Mouse (Mus musculus): ENCODE results near the gene Hoxc11. TPM values are rescaled to one million over a fixed set of nuclear protein-coding genes. Genes with fewer than 3 reads are reported as not detected.

Hoxc11 gene
- polyA plus RNA-seq, 1 experiment = not detected

GRCm38 (mm10) chr15:102927032-102927645 is 27.1 kb upstream of the Hoxc11 start:
- Histone ChIP-seq H3K4me3 (ENCODE audit: low read depth, low read length) (no peak overlapping the region), H3K4me1 (ENCODE audit: control insufficient read depth, insufficient read depth, insufficient read length, low read length) (no peaks in the 10 kb centered on the region), H3K27ac (ENCODE audit: insufficient read depth, low read depth, low read length) (no peak overlapping the region), H3K36me3 (ENCODE audit: control insufficient read depth, insufficient read depth, low read length) (no peaks in the 10 kb centered on the region), H3K27me3 (ENCODE audit: control insufficient read depth, insufficient read depth, low read length) (peaks cover 75% of the 10 kb centered on the region)
- 4% methylated on average over 40 of the region's 40 CpGs for whole genome bisulfite sequencing
- TF ChIP-seq CTCF (IDR thresholded peaks at IDR 0.05; ENCODE audit: extremely low read depth, insufficient read length, insufficient replicate concordance, low read depth, low read length) (no peak), POLR2A (IDR thresholded peaks at IDR 0.05; ENCODE audit: low read depth, low read length) (no peak)

DNA sequence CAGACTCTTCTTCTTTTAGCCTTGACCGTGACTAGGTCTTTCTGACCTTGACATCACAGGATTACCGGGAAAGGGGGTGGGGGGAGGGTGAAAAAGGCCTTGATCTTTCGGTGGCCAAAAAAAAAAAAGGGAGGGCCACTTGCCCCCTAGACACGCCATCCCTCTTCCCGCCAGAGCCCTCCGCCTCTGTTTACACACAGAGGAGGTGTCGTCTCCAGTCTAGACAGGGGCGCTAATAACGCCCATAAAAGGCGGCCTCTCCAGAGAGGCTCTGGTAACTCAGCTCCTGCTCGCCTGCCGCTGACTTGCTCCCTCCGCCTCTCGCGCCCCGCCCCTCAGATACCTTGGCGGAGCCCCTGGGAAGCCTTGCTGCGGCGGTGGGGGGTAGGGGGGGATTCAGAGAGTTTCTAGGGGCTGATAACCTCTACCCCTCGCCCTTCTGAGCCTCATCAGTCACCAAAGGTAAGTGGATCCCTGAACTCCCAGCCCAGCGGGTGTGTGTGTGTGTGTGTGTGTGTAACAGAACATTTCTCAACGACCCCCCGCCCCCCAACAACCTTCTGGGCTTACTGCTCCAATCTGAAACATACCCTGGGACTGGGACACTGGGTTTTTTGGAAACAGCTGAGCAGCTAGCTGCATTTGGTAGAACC is 22.4 kb upstream of the Hoxc11 start:
- H3K27me3 ChIP-seq (ENCODE audit: control insufficient read depth, insufficient read depth, low read length) = peaks cover 84% of the 10 kb centered on the region
- WGBS = 3% methylated on average over 23 of the region's 23 CpGs

GRCm38 (mm10) chr15:102934438-102934837 is 19.8 kb upstream of the Hoxc11 start:
- Histone ChIP-seq H3K36me3 (ENCODE audit: control insufficient read depth, insufficient read depth, low read length) (no peaks in the 10 kb centered on the region), H3K27ac (ENCODE audit: insufficient read depth, low read depth, low read length) (no peak overlapping the region), H3K27me3 (ENCODE audit: control insufficient read depth, insufficient read depth, low read length) (peaks cover 86% of the 10 kb centered on the region), H3K4me3 (ENCODE audit: low read depth, low read length) (no peak overlapping the region), H3K4me1 (ENCODE audit: control insufficient read depth, insufficient read depth, insufficient read length, low read length) (no peaks in the 10 kb centered on the region)
- TF ChIP-seq POLR2A (IDR thresholded peaks at IDR 0.05; ENCODE audit: low read depth, low read length) (no peak), CTCF (IDR thresholded peaks at IDR 0.05; ENCODE audit: extremely low read depth, insufficient read length, insufficient replicate concordance, low read depth, low read length) (no peak)
- WGBS = 7% methylated on average over 12 of the region's 12 CpGs

More for the DNA sequence above, 22.4 kb upstream of the Hoxc11 start:
- TF ChIP-seq POLR2A (IDR thresholded peaks at IDR 0.05; ENCODE audit: low read depth, low read length) = no peak
- no peak for TF ChIP-seq CTCF (IDR thresholded peaks at IDR 0.05; ENCODE audit: extremely low read depth, insufficient read length, insufficient replicate concordance, low read depth, low read length)
- Histone ChIP-seq H3K4me3 (ENCODE audit: low read depth, low read length) (no peak overlapping the region), H3K27ac (ENCODE audit: insufficient read depth, low read depth, low read length) (no peak overlapping the region), H3K36me3 (ENCODE audit: control insufficient read depth, insufficient read depth, low read length) (no peaks in the 10 kb centered on the region), H3K4me1 (ENCODE audit: control insufficient read depth, insufficient read depth, insufficient read length, low read length) (no peaks in the 10 kb centered on the region)

GRCm38 (mm10) chr15:102934897-102935296 is 19.3 kb upstream of the Hoxc11 start:
- H3K27me3 ChIP-seq (ENCODE audit: control insufficient read depth, insufficient read depth, low read length) = peaks cover 90% of the 10 kb centered on the region
- WGBS = 2% methylated on average over 27 of the region's 27 CpGs
- TF ChIP-seq POLR2A (IDR thresholded peaks at IDR 0.05; ENCODE audit: low read depth, low read length) (no peak), CTCF (IDR thresholded peaks at IDR 0.05; ENCODE audit: extremely low read depth, insufficient read length, insufficient replicate concordance, low read depth, low read length) (no peak)
- H3K27ac ChIP-seq (ENCODE audit: insufficient read depth, low read depth, low read length) = no peak overlapping the region
- H3K4me3 ChIP-seq (ENCODE audit: low read depth, low read length) = no peak overlapping the region
- no peaks in the 10 kb centered on the region for H3K4me1 ChIP-seq (ENCODE audit: control insufficient read depth, insufficient read depth, insufficient read length, low read length)
- no peaks in the 10 kb centered on the region for H3K36me3 ChIP-seq (ENCODE audit: control insufficient read depth, insufficient read depth, low read length)

DNA sequence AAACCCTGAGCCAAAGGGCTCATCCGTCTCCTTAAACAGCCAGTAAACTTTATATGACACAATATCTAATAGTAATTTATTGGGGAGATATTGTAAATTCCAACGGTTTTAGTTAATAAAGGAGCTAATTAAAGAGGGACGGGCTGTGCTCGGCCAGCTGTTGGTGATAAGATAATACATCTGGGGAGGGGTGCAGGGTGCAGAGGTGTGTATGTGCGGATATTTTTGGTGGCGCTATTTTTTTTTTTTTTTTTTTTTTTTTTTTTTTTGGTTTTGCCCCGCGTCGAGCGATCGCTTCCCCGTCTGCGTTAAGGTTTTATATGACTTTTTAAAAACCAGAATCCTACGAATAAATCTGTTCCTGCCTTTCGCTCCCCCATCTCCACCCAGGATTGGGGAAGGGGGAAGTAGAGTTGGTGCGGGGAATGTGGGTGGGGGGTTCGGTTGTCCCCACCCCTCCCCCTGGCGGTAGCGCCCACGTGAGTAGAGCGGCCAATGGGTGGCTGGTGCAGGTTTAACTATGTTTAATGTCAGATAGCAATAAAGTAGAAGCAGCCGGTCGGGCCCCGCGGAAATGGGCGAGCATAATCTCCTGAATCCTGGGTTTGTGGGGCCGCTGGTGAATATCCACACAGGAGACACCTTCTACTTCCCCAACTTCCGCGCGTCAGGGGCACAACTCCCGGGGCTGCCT is 17.8 kb upstream of the Hoxc11 start, which contains the start of gene Hoxc12:
Hoxc12 (plus strand) TSS at position 479 of the 694 bp plus-strand sequence.
- Histone ChIP-seq H3K36me3 (ENCODE audit: control insufficient read depth, insufficient read depth, low read length) (no peaks in the 10 kb centered on the region), H3K4me1 (ENCODE audit: control insufficient read depth, insufficient read depth, insufficient read length, low read length) (no peaks in the 10 kb centered on the region), H3K27me3 (ENCODE audit: control insufficient read depth, insufficient read depth, low read length) (peaks cover 86% of the 10 kb centered on the region), H3K27ac (ENCODE audit: insufficient read depth, low read depth, low read length) (no peak within 1 kb of the TSS), H3K4me3 (ENCODE audit: low read depth, low read length) (no peak within 1 kb of the TSS)
- 2% methylated on average over 31 of the region's 31 CpGs for WGBS
- TF ChIP-seq POLR2A (IDR thresholded peaks at IDR 0.05; ENCODE audit: low read depth, low read length) = no peak
- no peak for TF ChIP-seq CTCF (IDR thresholded peaks at IDR 0.05; ENCODE audit: extremely low read depth, insufficient read length, insufficient replicate concordance, low read depth, low read length)

GRCm38 (mm10) chr15:102937036-102937666 is 17.1 kb upstream of the Hoxc11 start:
- H3K27ac ChIP-seq (ENCODE audit: insufficient read depth, low read depth, low read length) = no peak overlapping the region
- no peak overlapping the region for H3K4me3 ChIP-seq (ENCODE audit: low read depth, low read length)
- H3K27me3 ChIP-seq (ENCODE audit: control insufficient read depth, insufficient read depth, low read length) = peaks cover 85% of the 10 kb centered on the region

More at GRCm38 (mm10) chr15:102937036-102937666, 17.1 kb upstream of the Hoxc11 start:
- TF ChIP-seq POLR2A (IDR thresholded peaks at IDR 0.05; ENCODE audit: low read depth, low read length) = no peak
- no peak for TF ChIP-seq CTCF (IDR thresholded peaks at IDR 0.05; ENCODE audit: extremely low read depth, insufficient read length, insufficient replicate concordance, low read depth, low read length)
- WGBS = 6% methylated on average over 50 of the region's 50 CpGs
- Histone ChIP-seq H3K36me3 (ENCODE audit: control insufficient read depth, insufficient read depth, low read length) (no peaks in the 10 kb centered on the region), H3K4me1 (ENCODE audit: control insufficient read depth, insufficient read depth, insufficient read length, low read length) (no peaks in the 10 kb centered on the region)
